Mouse (Mus musculus): ENCODE data around the gene Hps4.
A peak's percentile ranks its signal among the peaks of the same experiment; 100 is the strongest.
"Not testable (repeated sequence)": the region's sequence is repeated elsewhere in the genome, so short reads cannot be mapped to it uniquely, and the experiment has no call there.

The Hps4 gene

GRCm38 (mm10) chr5:112402437-112402836, 59.6 kb downstream of the Hps4 start:
- DNase-seq (ENCODE audit: low spot score in 2 of 2), result no peak

- no peak for DNase-seq (ENCODE audit: low spot score in 2 of 2)
Observed at GRCm38 (mm10) chr5:112406017-112406416, 63.1 kb downstream of the Hps4 start.

GRCm38 (mm10) chr5:112409274-112409673, 66.4 kb downstream of the Hps4 start:
- no peak for DNase-seq (ENCODE audit: low spot score in 2 of 2)

- DNase-seq (ENCODE audit: low spot score in 2 of 2), result no peak
Observed at GRCm38 (mm10) chr5:112411072-112411471, 68.2 kb downstream of the Hps4 start.

- DNase-seq (ENCODE audit: low spot score in 2 of 2), result no peak
Observed at GRCm38 (mm10) chr5:112411514-112412335, 68.8 kb downstream of the Hps4 start.

- not testable (repeated sequence) for DNase-seq (ENCODE audit: low spot score in 2 of 2)
Observed at GRCm38 (mm10) chr5:112412781-112413180, 69.9 kb downstream of the Hps4 start.

GRCm38 (mm10) chr5:112416673-112417072, 73.8 kb downstream of the Hps4 start:
- no peak for DNase-seq (ENCODE audit: low spot score in 2 of 2)

GRCm38 (mm10) chr5:112418023-112418422, 75.1 kb downstream of the Hps4 start:
- DNase-seq (ENCODE audit: low spot score in 2 of 2), result no peak

- DNase-seq (ENCODE audit: low spot score in 2 of 2), result no peak
Observed at GRCm38 (mm10) chr5:112419535-112419934, 76.7 kb downstream of the Hps4 start.

- DNase-seq (ENCODE audit: low spot score in 2 of 2), result no peak
Observed at GRCm38 (mm10) chr5:112426635-112427034, 83.8 kb downstream of the Hps4 start.

- DNase-seq (ENCODE audit: low spot score in 2 of 2), result peak; percentile 54 to 71
Observed at GRCm38 (mm10) chr5:112427283-112427682, 84.4 kb downstream of the Hps4 start.

Data from frontal cortex, postnatal 25 days (tissue).